Mouse (Mus musculus): ENCODE results near the gene Stk32c.

The Stk32c gene

GRCm38 (mm10) chr7:139212754-139213745 is at the start of gene Stk32c, which contains the start of gene Lrrc27:
Gene Stk32c, minus strand, starts transcription at chr7:139213307.
Gene Lrrc27, plus strand, starts transcription at chr7:139212988.
- peak; percentile 99 for DNase-seq

GRCm38 (mm10) chr7:139257752-139258542 is 44.8 kb upstream of the Stk32c start:
- DNase-seq: peak; percentile 91

- DNase-seq: no peak
Observed at GRCm38 (mm10) chr7:139254626-139255025, 41.5 kb upstream of the Stk32c start.

- DNase-seq: peak; percentile 49
Observed at GRCm38 (mm10) chr7:139253462-139253861, 40.4 kb upstream of the Stk32c start.

- DNase-seq: peak; percentile 80
Observed at GRCm38 (mm10) chr7:139252986-139253385, 39.9 kb upstream of the Stk32c start.

GRCm38 (mm10) chr7:139252566-139252965 is 39.5 kb upstream of the Stk32c start:
- no peak for DNase-seq

GRCm38 (mm10) chr7:139251881-139252301 is 38.8 kb upstream of the Stk32c start:
- peak; percentile 85 for DNase-seq

- no peak for DNase-seq
Observed at GRCm38 (mm10) chr7:139249406-139250210, 36.5 kb upstream of the Stk32c start.

GRCm38 (mm10) chr7:139248615-139249405 is 35.7 kb upstream of the Stk32c start:
- no peak for DNase-seq

GRCm38 (mm10) chr7:139247881-139248614 is 34.9 kb upstream of the Stk32c start, which contains the start of gene Pwwp2b:
Gene Pwwp2b, plus strand, starts transcription at chr7:139248482.
- peak; percentile 88 for DNase-seq

- peak; percentile 69 for DNase-seq
Observed at GRCm38 (mm10) chr7:139246931-139247880, 34.1 kb upstream of the Stk32c start.

GRCm38 (mm10) chr7:139246086-139246485 is 33.0 kb upstream of the Stk32c start:
- DNase-seq: no peak

- no peak for DNase-seq
Observed at GRCm38 (mm10) chr7:139239432-139239831, 26.3 kb upstream of the Stk32c start.

GRCm38 (mm10) chr7:139235651-139236358 is 22.7 kb upstream of the Stk32c start:
- DNase-seq: peak; percentile 54

- DNase-seq: peak; percentile 72
Observed at GRCm38 (mm10) chr7:139234426-139235188, 21.5 kb upstream of the Stk32c start.

- DNase-seq: peak; percentile 94
Observed at GRCm38 (mm10) chr7:139233714-139234113, 20.6 kb upstream of the Stk32c start.

- no peak for DNase-seq
Observed at GRCm38 (mm10) chr7:139230241-139230640, 17.1 kb upstream of the Stk32c start.

- no peak for DNase-seq
Observed at GRCm38 (mm10) chr7:139229837-139230236, 16.7 kb upstream of the Stk32c start.

All from lung, postnatal 36 days (tissue).